Mouse (Mus musculus): Measurements from ENCODE around the gene Mia3. TPM values are rescaled to one million over a fixed set of nuclear protein-coding genes. Genes with fewer than 3 reads are reported as not detected.

Gene Mia3
- polyA plus RNA-seq, 1 experiment from 2014 or later: 49.8 TPM

DNA sequence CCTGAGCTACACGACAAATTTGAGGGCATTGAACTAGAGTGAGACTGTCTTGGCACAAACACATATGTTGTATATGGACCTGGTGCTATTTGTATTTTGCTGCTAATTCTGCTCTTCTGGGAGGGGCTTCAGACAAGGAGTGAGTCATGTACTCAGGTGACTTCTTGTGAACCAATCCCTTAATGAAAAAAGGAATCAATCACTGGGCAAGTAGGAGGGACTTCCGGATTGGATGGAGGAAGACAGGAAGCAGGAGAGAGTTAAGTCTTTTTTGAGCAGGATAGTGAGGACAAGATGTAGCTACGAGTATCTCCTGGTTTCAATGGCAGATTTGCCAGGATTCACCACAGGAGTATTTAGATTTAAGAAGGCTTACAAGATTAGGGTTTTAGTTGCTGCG lies 79.8 kb downstream of the Mia3 start:
- Histone ChIP-seq H3K27me3 (replicated peaks; ENCODE audit: insufficient read depth, low read length) (no peaks in the 10 kb centered on the region), H3K36me3 (ENCODE audit: insufficient read depth, low read length) (peaks cover 36% of the 10 kb centered on the region), H3K4me1 (ENCODE audit: insufficient read depth, low read depth, low read length) (no peaks in the 10 kb centered on the region), H3K4me2 (replicated peaks; ENCODE audit: low read depth, low read length) (no peak overlapping the region), H3K9ac (replicated peaks; ENCODE audit: low read depth) (no peak overlapping the region), H3K9me3 (ENCODE audit: low read length) (no peaks in the 10 kb centered on the region), H3K27ac (ENCODE audit: low read length) (no peak overlapping the region), H3K4me3 (ENCODE audit: low read depth, low read length) (no peak overlapping the region)
- ATAC-seq (no peak), DNase-seq (ENCODE audit: low spot score) (no peak)
- 91% methylated on average over 4 of the region's 4 CpGs for WGBS
- TF ChIP-seq EP300 (IDR thresholded peaks at IDR 0.05) (no peak), CTCF (IDR thresholded peaks at IDR 0.05) (no peak)

- H3K9ac ChIP-seq (replicated peaks; ENCODE audit: low read depth): no peak overlapping the region
- ATAC-seq (no peak), DNase-seq (ENCODE audit: low spot score) (no peak)
- no peak for TF ChIP-seq EP300 (IDR thresholded peaks at IDR 0.05)
- no peak for TF ChIP-seq CTCF (IDR thresholded peaks at IDR 0.05)
- peaks cover 43% of the 10 kb centered on the region for H3K36me3 ChIP-seq (ENCODE audit: insufficient read depth, low read length)
- no peak overlapping the region for H3K27ac ChIP-seq (ENCODE audit: low read length)
- no peaks in the 10 kb centered on the region for H3K4me1 ChIP-seq (ENCODE audit: insufficient read depth, low read depth, low read length)
- no peak overlapping the region for H3K4me3 ChIP-seq (ENCODE audit: low read depth, low read length)
- H3K27me3 ChIP-seq (replicated peaks; ENCODE audit: insufficient read depth, low read length): no peaks in the 10 kb centered on the region
- whole genome bisulfite sequencing: 88% methylated on average over 3 of the region's 3 CpGs
- no peaks in the 10 kb centered on the region for H3K9me3 ChIP-seq (ENCODE audit: low read length)
- H3K4me2 ChIP-seq (replicated peaks; ENCODE audit: low read depth, low read length): no peak overlapping the region
Observed at GRCm38 (mm10) chr1:183288351-183288750, 81.0 kb downstream of the Mia3 start.

Other genes starting within 250 kb of the Mia3 start
- 3.5 and 4.0 TPM in 2 replicates for gene Disp1, start 148.0 kb downstream of the Mia3 start, polyA plus RNA-seq (2015; fragmentation: Nextera tagmentation; extraction: Ambion mirVana)
- gene Aida, start 73.0 kb downstream of the Mia3 start, polyA plus RNA-seq (2015; fragmentation: Nextera tagmentation; extraction: Ambion mirVana): 23.7 and 31.4 TPM in 2 replicates
- 37.7 and 38.5 TPM in 2 replicates for gene Brox, start 72.3 kb downstream of the Mia3 start, polyA plus RNA-seq (2015; fragmentation: Nextera tagmentation; extraction: Ambion mirVana)
- 9.5 and 11.1 TPM in 2 replicates for gene Taf1a, start 19.4 kb upstream of the Mia3 start, polyA plus RNA-seq (2015; fragmentation: Nextera tagmentation; extraction: Ambion mirVana)
- gene Hhipl2, start 48.7 kb upstream of the Mia3 start, polyA plus RNA-seq (2015; fragmentation: Nextera tagmentation; extraction: Ambion mirVana): 0.06 TPM in 1 of 2 replicates, not detected in the other